Comparison of ENCODE assay signal across 24 mouse cellular contexts in the genomic region with DNA sequence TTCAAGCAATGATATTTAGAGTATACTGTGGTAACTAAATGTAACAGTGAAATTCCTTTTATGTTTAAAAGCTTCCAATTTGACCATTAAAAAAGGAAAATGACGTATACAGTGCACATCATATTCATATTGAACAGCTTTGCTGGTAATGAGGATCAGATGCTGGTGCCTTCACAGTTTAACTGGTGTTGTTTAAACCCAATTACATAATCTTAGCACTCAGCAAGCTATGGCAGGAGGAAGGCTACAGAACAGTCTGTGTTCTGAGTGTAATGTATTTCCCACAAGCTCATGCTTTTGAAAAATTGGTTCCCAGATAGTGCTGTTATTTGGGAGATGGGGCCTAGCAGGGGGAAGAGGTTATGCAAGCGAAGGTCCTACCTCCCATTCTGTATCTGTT.
A peak's percentile ranks its signal among the peaks of the same experiment; 100 is the strongest.
DNase-seq lines count a peak whose midpoint lies in the region; ATAC-seq and TF ChIP-seq lines count a peak whose summit lies in the region.
"Had no signal": no experiment of that assay in that cellular context is flagged by ENCODE, and none has a peak within 500 bp of the region (broad histone marks: within the 10 kb centered on the region; RNA-seq: fewer than 3 reads in every experiment).

No protein-coding gene starts in this region.

- no peaks in the 10 kb centered on the region for H3K27me3 ChIP-seq in forebrain, embryonic 13.5 days
- no peaks in the 10 kb centered on the region for H3K27me3 ChIP-seq in forebrain, embryonic 12.5 days
- H3K27me3 ChIP-seq in forebrain, postnatal 0 days (ENCODE audit: insufficient read depth, low read length): no peaks in the 10 kb centered on the region
- H3K27me3 ChIP-seq in forebrain, embryonic 11.5 days (ENCODE audit: control insufficient read depth, insufficient read depth, low read length): no peaks in the 10 kb centered on the region
- no peaks in the 10 kb centered on the region for H3K27me3 ChIP-seq in limb, embryonic 14.5 days (ENCODE audit: control insufficient read depth, insufficient read depth, low read length)
- H3K27me3 ChIP-seq in limb, embryonic 10.5 days (ENCODE audit: low read depth, poor library complexity, severe bottlenecking): no peaks in the 10 kb centered on the region
- H3K27me3 ChIP-seq: embryonic facial prominence, embryonic 12.5 days; embryonic facial prominence, embryonic 15.5 days; hindbrain, embryonic 12.5 days; hindbrain, embryonic 15.5 days had no signal

- H3K4me2 ChIP-seq in forebrain, embryonic 13.5 days: no peak overlapping the region
- no peak overlapping the region for H3K4me2 ChIP-seq in forebrain, embryonic 12.5 days
- no peak overlapping the region for H3K4me2 ChIP-seq in forebrain, postnatal 0 days (ENCODE audit: low read depth)
- H3K4me2 ChIP-seq in forebrain, embryonic 11.5 days (ENCODE audit: low read depth, low read length, severe bottlenecking): no peak overlapping the region
- no peak overlapping the region for H3K4me2 ChIP-seq in limb, embryonic 14.5 days (replicated peaks; ENCODE audit: low read depth, low read length, severe bottlenecking)
- H3K4me2 ChIP-seq: embryonic facial prominence, embryonic 12.5 days; embryonic facial prominence, embryonic 15.5 days; heart, embryonic 11.5 days; hindbrain, embryonic 12.5 days; hindbrain, embryonic 15.5 days had no signal

- H3K4me1 ChIP-seq in forebrain, embryonic 13.5 days: 0 out of 2 replicates have a peak, but pooled peaks cover 5% of the 10 kb centered on the region
- H3K4me1 ChIP-seq in forebrain, embryonic 12.5 days: no peaks in the 10 kb centered on the region
- H3K4me1 ChIP-seq in forebrain, postnatal 0 days (ENCODE audit: insufficient read depth): no peaks in the 10 kb centered on the region; the same call in 1 of the 2 replicates
- no peaks in the 10 kb centered on the region for H3K4me1 ChIP-seq in forebrain, embryonic 11.5 days (replicated peaks; ENCODE audit: control insufficient read depth, insufficient read depth, low read length)
- no peaks in the 10 kb centered on the region for H3K4me1 ChIP-seq in limb, embryonic 14.5 days (ENCODE audit: control insufficient read depth, insufficient read depth, low read length)
- no peaks in the 10 kb centered on the region for H3K4me1 ChIP-seq in limb, embryonic 10.5 days
- H3K4me1 ChIP-seq: embryonic facial prominence, embryonic 12.5 days; embryonic facial prominence, embryonic 15.5 days; hindbrain, embryonic 12.5 days; hindbrain, embryonic 15.5 days had no signal

- ATAC-seq in forebrain, embryonic 13.5 days: 0 out of 2 replicates have a peak, but pooled peaks have one; percentile 41
- no peak for ATAC-seq in forebrain, embryonic 12.5 days (ENCODE audit: low FRiP score)
- ATAC-seq in forebrain, postnatal 0 days: peak; percentile 83
- ATAC-seq in forebrain, embryonic 11.5 days (replicated peaks; ENCODE audit: low FRiP score): no peak
- no peak for ATAC-seq in limb, embryonic 14.5 days (ENCODE audit: low FRiP score, low read depth)
- ATAC-seq: activated CD4-positive, CD25-positive, alpha-beta regulatory T cell, adult 4 months; intestine, postnatal 0 days had no signal

- TF ChIP-seq POLR2A in limb, embryonic 14.5 days (IDR thresholded peaks at IDR 0.05; ENCODE audit: borderline replicate concordance, extremely low read depth, insufficient read depth, insufficient read length): no peak

- DNase-seq in forebrain, postnatal 0 days: peak; percentile 28
- DNase-seq in forebrain, embryonic 11.5 days (ENCODE audit: low spot score): no peak
- DNase-seq in limb, embryonic 14.5 days (ENCODE audit: low spot score): peak; percentile 10
- DNase-seq in limb, embryonic 10.5 days (ENCODE audit: low spot score): no peak
- DNase-seq in neural tube, embryonic 10.5 days (ENCODE audit: extremely low spot score, low spot score): no peak
- DNase-seq in adipocyte (ENCODE audit: low spot score): no peak
- DNase-seq: adrenal gland, postnatal 10 days; adrenal gland, postnatal 36 days; cerebellum, adult 18-20 months; cerebellum, adult 9-10 months; cerebellum, postnatal 14 days; gastrocnemius, adult 2 months; gastrocnemius, postnatal 14 days; heart, adult 11 months; kidney, adult 2 months had no signal

- H3K9me3 ChIP-seq in forebrain, embryonic 13.5 days (replicated peaks): no peaks in the 10 kb centered on the region
- H3K9me3 ChIP-seq in forebrain, embryonic 12.5 days: no peaks in the 10 kb centered on the region
- no peaks in the 10 kb centered on the region for H3K9me3 ChIP-seq in forebrain, postnatal 0 days (ENCODE audit: low read length)
- no peaks in the 10 kb centered on the region for H3K9me3 ChIP-seq in forebrain, embryonic 11.5 days (ENCODE audit: control insufficient read depth, low read length)
- no peaks in the 10 kb centered on the region for H3K9me3 ChIP-seq in limb, embryonic 14.5 days (ENCODE audit: control insufficient read depth, low read length)
- H3K9me3 ChIP-seq in limb, embryonic 10.5 days (replicated peaks): no peaks in the 10 kb centered on the region
- H3K9me3 ChIP-seq: embryonic facial prominence, embryonic 12.5 days; embryonic facial prominence, embryonic 15.5 days; hindbrain, embryonic 12.5 days; hindbrain, embryonic 15.5 days had no signal

- no peak overlapping the region for H3K4me3 ChIP-seq in forebrain, embryonic 13.5 days
- H3K4me3 ChIP-seq in forebrain, embryonic 12.5 days (replicated peaks): no peak overlapping the region
- no peak overlapping the region for H3K4me3 ChIP-seq in forebrain, postnatal 0 days (ENCODE audit: low read depth, low read length)
- no peak overlapping the region for H3K4me3 ChIP-seq in forebrain, embryonic 11.5 days (ENCODE audit: low read depth, low read length)
- no peak overlapping the region for H3K4me3 ChIP-seq in limb, embryonic 14.5 days (replicated peaks; ENCODE audit: low read length)
- H3K4me3 ChIP-seq in limb, embryonic 10.5 days: no peak overlapping the region
- H3K4me3 ChIP-seq: embryonic facial prominence, embryonic 12.5 days; embryonic facial prominence, embryonic 15.5 days; gastrocnemius, adult 2 months; hindbrain, embryonic 12.5 days; hindbrain, embryonic 15.5 days had no signal

- WGBS in forebrain, embryonic 13.5 days: 84% methylated on average over 2 of the region's 2 CpGs
- 87% methylated on average over 2 of the region's 2 CpGs for WGBS in forebrain, embryonic 12.5 days
- 70% methylated on average over 2 of the region's 2 CpGs for WGBS in forebrain, postnatal 0 days
- WGBS in forebrain, embryonic 11.5 days: 78% methylated on average over 2 of the region's 2 CpGs
- 53% methylated on average over 2 of the region's 2 CpGs for WGBS in limb, embryonic 14.5 days
- 84% methylated on average over 2 of the region's 2 CpGs for WGBS in limb, embryonic 10.5 days

- no peak overlapping the region for H3K27ac ChIP-seq in forebrain, embryonic 13.5 days
- H3K27ac ChIP-seq in forebrain, embryonic 12.5 days: no peak overlapping the region
- no peak overlapping the region for H3K27ac ChIP-seq in forebrain, postnatal 0 days (ENCODE audit: low read depth, low read length)
- H3K27ac ChIP-seq in forebrain, embryonic 11.5 days (ENCODE audit: low read depth, low read length): no peak overlapping the region
- H3K27ac ChIP-seq in limb, embryonic 14.5 days (replicated peaks; ENCODE audit: low read depth, low read length): no peak overlapping the region
- H3K27ac ChIP-seq in limb, embryonic 10.5 days: no peak overlapping the region
- H3K27ac ChIP-seq: embryonic facial prominence, embryonic 12.5 days; embryonic facial prominence, embryonic 15.5 days; gastrocnemius, adult 2 months; hindbrain, embryonic 12.5 days; hindbrain, embryonic 15.5 days had no signal

- H3K36me3 ChIP-seq in forebrain, embryonic 13.5 days (ENCODE audit: poor library complexity, severe bottlenecking): no peaks in the 10 kb centered on the region
- H3K36me3 ChIP-seq in forebrain, embryonic 12.5 days (replicated peaks): no peaks in the 10 kb centered on the region
- no peaks in the 10 kb centered on the region for H3K36me3 ChIP-seq in forebrain, postnatal 0 days (ENCODE audit: insufficient read depth)
- no peaks in the 10 kb centered on the region for H3K36me3 ChIP-seq in forebrain, embryonic 11.5 days (ENCODE audit: control insufficient read depth, insufficient read depth, low read length)
- H3K36me3 ChIP-seq in limb, embryonic 14.5 days (ENCODE audit: control insufficient read depth, insufficient read depth, low read length): no peaks in the 10 kb centered on the region
- H3K36me3 ChIP-seq in limb, embryonic 10.5 days: no peaks in the 10 kb centered on the region
- H3K36me3 ChIP-seq: embryonic facial prominence, embryonic 12.5 days; embryonic facial prominence, embryonic 15.5 days; hindbrain, embryonic 12.5 days; hindbrain, embryonic 15.5 days had no signal

- TF ChIP-seq CTCF in forebrain, postnatal 0 days (IDR thresholded peaks at IDR 0.05; ENCODE audit: low read depth): no peak

- H3K9ac ChIP-seq in forebrain, embryonic 13.5 days: no peak overlapping the region
- H3K9ac ChIP-seq in forebrain, embryonic 12.5 days: no peak overlapping the region
- no peak overlapping the region for H3K9ac ChIP-seq in forebrain, postnatal 0 days
- no peak overlapping the region for H3K9ac ChIP-seq in forebrain, embryonic 11.5 days (ENCODE audit: low read length)
- no peak overlapping the region for H3K9ac ChIP-seq in limb, embryonic 14.5 days (ENCODE audit: low read depth, low read length, severe bottlenecking)
- H3K9ac ChIP-seq: embryonic facial prominence, embryonic 12.5 days; embryonic facial prominence, embryonic 15.5 days; hindbrain, embryonic 12.5 days; hindbrain, embryonic 15.5 days had no signal

Comparison
In these comparisons a context has a peak if more than half of its experiments do, and no peak if none do; other contexts are left out.
1. ATAC-seq: peak in forebrain, embryonic 13.5 days (single experiment) and forebrain, postnatal 0 days (single experiment); none in forebrain, embryonic 12.5 days (single experiment), forebrain, embryonic 11.5 days (single experiment) and limb, embryonic 14.5 days (single experiment).
2. DNase-seq: peak in forebrain, postnatal 0 days (single experiment) and limb, embryonic 14.5 days (single experiment); none in forebrain, embryonic 11.5 days (single experiment), limb, embryonic 10.5 days (single experiment), neural tube, embryonic 10.5 days (single experiment) and adipocyte (single experiment).